Mouse (Mus musculus) CH12.LX (cell line): ENCODE data around the gene Nav1. TPM values are rescaled to one million over a fixed set of nuclear protein-coding genes. Genes with fewer than 3 reads are reported as not detected.

Experiments
- DNase-seq: peaks from one replicate; pipeline ENCODE4 v3.0.0-alpha.2; 2013; ENCODE audit errors: extremely low read depth
- H3K27ac ChIP-seq: 2 replicates; pipeline ENCODE4 v1.5.1; 2012; ENCODE audit warnings: low read depth, mild to moderate bottlenecking, control low read depth, moderate library complexity; ENCODE audit not compliant: insufficient read depth
- H3K27me3 ChIP-seq: replicated peaks from 2 replicates; pipeline ENCODE3; 2012; ENCODE audit warnings: inconsistent platforms
- H3K36me3 ChIP-seq, 2 experiments: replicated peaks in 1 of 2; 2 replicates each; pipeline versions ENCODE3 to v1.6.1; 2012; ENCODE audit warnings: inconsistent platforms in 1 of 2, low read length in 1 of 2, mild to moderate bottlenecking in 1 of 2, mixed read lengths in 1 of 2, moderate library complexity in 1 of 2; ENCODE audit not compliant: control insufficient read depth in 1 of 2, insufficient read depth in 1 of 2
- H3K4me1 ChIP-seq, 2 experiments: 2 replicates each; pipeline ENCODE4 v1.6.1; 2012; ENCODE audit warnings: inconsistent platforms in 1 of 2, moderate library complexity in 1 of 2; ENCODE audit not compliant: insufficient read depth in 2 of 2, control insufficient read depth in 1 of 2
- H3K4me2 ChIP-seq: 2 replicates; pipeline ENCODE4 v1.6.1; 2012; ENCODE audit warnings: low read depth, mild to moderate bottlenecking, control low read depth; ENCODE audit not compliant: poor library complexity, insufficient read depth, severe bottlenecking
- H3K4me3 ChIP-seq, 3 experiments: fragments of 150-350 bp in 1 of 3; sonication (generic) in 1 of 3; replicated peaks in 1 of 3; 2 replicates each; pipeline versions ENCODE3 to v1.5.1; 2011 to 2012; ENCODE audit warnings: low read depth in 2 of 3, low read length in 2 of 3, mild to moderate bottlenecking in 2 of 3, moderate library complexity in 2 of 3, control low read depth in 1 of 3, improper control_type of control experiment in 1 of 3, inconsistent platforms in 1 of 3, mixed read lengths in 1 of 3; ENCODE audit not compliant: poor library complexity in 1 of 3
- H3K79me2 ChIP-seq: replicated peaks from 2 replicates; pipeline ENCODE4 v1.6.1; 2012; ENCODE audit warnings: mild to moderate bottlenecking, moderate library complexity; ENCODE audit not compliant: control insufficient read depth, poor library complexity, insufficient read depth, severe bottlenecking; ENCODE audit errors: extremely low read depth
- H3K9ac ChIP-seq: 2 replicates; pipeline ENCODE4 v1.6.1; 2012; ENCODE audit warnings: low read depth, mild to moderate bottlenecking, control low read depth, moderate library complexity; ENCODE audit not compliant: insufficient read depth
- H3K9me3 ChIP-seq: replicated peaks from 2 replicates; pipeline ENCODE3; 2012; ENCODE audit warnings: low read length, inconsistent platforms, mixed read lengths
- CHD1 ChIP-seq: IDR thresholded peaks from 2 replicates; pipeline ENCODE4 v1.6.1; 2012; ENCODE audit warnings: low read depth, low read length, improper control_type of control experiment, inconsistent platforms
- CHD2 ChIP-seq: IDR thresholded peaks from 2 replicates; pipeline ENCODE4 v1.6.1; 2011; ENCODE audit warnings: low read length, improper control_type of control experiment
- CTCF ChIP-seq, 2 experiments: IDR thresholded peaks in 1 of 2; conservative IDR thresholded peaks in 1 of 2; 2 replicates each; pipeline ENCODE4 v1.5.1; 2011 to 2012; ENCODE audit warnings: low read depth in 2 of 2, low read length in 2 of 2, improper control_type of control experiment in 1 of 2, inconsistent platforms in 1 of 2, mild to moderate bottlenecking in 1 of 2, moderate library complexity in 1 of 2
- E2F4 ChIP-seq: IDR thresholded peaks from 2 replicates; pipeline ENCODE4 v1.6.1; 2011; ENCODE audit warnings: low read depth, low read length, improper control_type of control experiment; ENCODE audit not compliant: insufficient replicate concordance
- ELF1 ChIP-seq: IDR thresholded peaks from 2 replicates; pipeline ENCODE4 v1.6.1; 2014; ENCODE audit warnings: low read depth, mild to moderate bottlenecking, inconsistent platforms, low read length, improper control_type of control experiment
- IRF4 ChIP-seq: IDR thresholded peaks from 2 replicates; pipeline ENCODE4 v1.6.1; 2014; ENCODE audit warnings: low read depth, mild to moderate bottlenecking, inconsistent platforms, low read length, improper control_type of control experiment
- JUND ChIP-seq: conservative IDR thresholded peaks from 2 replicates; pipeline ENCODE4 v1.6.1; 2011; ENCODE audit warnings: low read depth, low read length, improper control_type of control experiment
- KAT2A ChIP-seq: IDR thresholded peaks from 2 replicates; pipeline ENCODE4 v1.6.1; 2012; ENCODE audit warnings: low read length, improper control_type of control experiment, inconsistent platforms; ENCODE audit not compliant: insufficient replicate concordance
- MAFK ChIP-seq: IDR thresholded peaks from 2 replicates; pipeline ENCODE4 v1.6.1; 2011; ENCODE audit warnings: low read length, improper control_type of control experiment; ENCODE audit not compliant: insufficient replicate concordance
- MAX ChIP-seq: IDR thresholded peaks from 2 replicates; pipeline ENCODE4 v1.6.1; 2011; ENCODE audit warnings: low read length, improper control_type of control experiment
- MXI1 ChIP-seq: IDR thresholded peaks from 2 replicates; pipeline ENCODE4 v1.6.1; 2011; ENCODE audit warnings: mild to moderate bottlenecking, low read depth, low read length, improper control_type of control experiment
- NELFE ChIP-seq: IDR thresholded peaks from 2 replicates; pipeline ENCODE4 v1.6.1; 2011; ENCODE audit warnings: low read depth, low read length, improper control_type of control experiment
- POLR2AphosphoS2 ChIP-seq: IDR thresholded peaks from 2 replicates; pipeline ENCODE4 v1.6.1; 2011; ENCODE audit warnings: low read depth, low read length, improper control_type of control experiment
- RAD21 ChIP-seq: IDR thresholded peaks from 2 replicates; pipeline ENCODE4 v1.6.1; 2011; ENCODE audit warnings: low read depth, mild to moderate bottlenecking, low read length, improper control_type of control experiment, moderate library complexity
- RCOR1 ChIP-seq: conservative IDR thresholded peaks from 2 replicates; pipeline ENCODE4 v1.6.1; 2012; ENCODE audit warnings: low read depth, mild to moderate bottlenecking, inconsistent platforms, low read length, improper control_type of control experiment
- SMC3 ChIP-seq: IDR thresholded peaks from 2 replicates; pipeline ENCODE4 v1.6.1; 2011; ENCODE audit warnings: low read depth, low read length, improper control_type of control experiment
- TBP ChIP-seq: conservative IDR thresholded peaks from 2 replicates; pipeline ENCODE4 v1.6.1; 2011; ENCODE audit warnings: low read depth, low read length, improper control_type of control experiment
- TCF12 ChIP-seq: IDR thresholded peaks from 2 replicates; pipeline ENCODE4 v1.6.1; 2014; ENCODE audit warnings: low read depth, mild to moderate bottlenecking, inconsistent platforms, low read length, improper control_type of control experiment
- UBTF ChIP-seq: IDR thresholded peaks from 2 replicates; pipeline ENCODE4 v1.6.1; 2012; ENCODE audit warnings: low read depth, mild to moderate bottlenecking, inconsistent platforms, low read length, improper control_type of control experiment, moderate library complexity
- ZKSCAN1 ChIP-seq: IDR thresholded peaks from 2 replicates; pipeline ENCODE4 v1.6.1; 2012; ENCODE audit warnings: low read depth, inconsistent platforms, low read length, improper control_type of control experiment, borderline replicate concordance
- dilution Hi-C: fragments of 300-500 bp; cut with MboI; formaldehyde crosslinking; loops from 2 replicates; pipeline ENCODE4 v1.14.3; 2020; ENCODE audit warnings: low sequenced_read_pairs; ENCODE audit not compliant: extremely low pct_unique_long_range_greater_than_20kb, extremely low pct_ligation_motif_present
- in situ Hi-C: fragments of 300-500 bp; cut with MboI; formaldehyde crosslinking; loops from 3 replicates; pipeline ENCODE4 v1.14.3; 2019; ENCODE audit warnings: low sequenced_read_pairs, low pct_ligation_motif_present, low pct_unique_long_range_greater_than_20kb, mixed read lengths
- polyA plus RNA-seq: library from polyadenylated mRNA; unstranded; fragments of >175 nt; gene quantifications from 2 replicates; pipeline ENCODE4 v1.2.1, GENCODE M21; 2012; ENCODE audit warnings: low read depth; ENCODE audit not compliant: insufficient read length
- total RNA-seq, 2 experiments: library from RNA; depleted of rRNA; stranded (reverse); fragments of 300-350 nt in 1 of 2; fragments of >200 nt in 1 of 2; gene quantifications; 2 replicates each; pipeline ENCODE4 v1.2.3; 2012 to 2014

Gene Nav1
- total and polyA plus RNA-seq, 3 experiments, result 0.21 to 0.56 TPM; not detected in 1

- H3K27ac ChIP-seq, result no peak overlapping the region
- no peak overlapping the region for H3K4me3 ChIP-seq
- H3K9me3 ChIP-seq, result no peaks in the 10 kb centered on the region
- dilution Hi-C loops, result no loop called here
- DNase-seq, result no peak
- no peaks in the 10 kb centered on the region for H3K79me2 ChIP-seq
- in situ Hi-C loops, result no loop called here
- TF ChIP-seq E2F4 (no peak), MAX (no peak), TBP (no peak), ZKSCAN1 (no peak), POLR2AphosphoS2 (no peak), CTCF (conservative IDR thresholded peaks at IDR 0.05 in 1 of 2, IDR thresholded peaks at IDR 0.05 in 1 of 2; ENCODE audit: low read depth in 2 of 2, low read length in 2 of 2) (no peak), NELFE (no peak), SMC3 (no peak), UBTF (no peak), ELF1 (no peak), KAT2A (no peak), MXI1 (no peak), JUND (no peak), CHD2 (no peak), RCOR1 (no peak), TCF12 (no peak), MAFK (no peak), IRF4 (no peak), RAD21 (no peak)
- H3K4me1 ChIP-seq, result peaks cover 0 to 8% of the 10 kb centered on the region in 2 experiments; a peak in 2 of 4 replicates
- no peaks in the 10 kb centered on the region for H3K27me3 ChIP-seq
- H3K9ac ChIP-seq, result no peak overlapping the region
- H3K36me3 ChIP-seq, result no peaks in the 10 kb centered on the region
- no peak overlapping the region for H3K4me2 ChIP-seq
Measured at GRCm38 (mm10) chr1:135475571-135475895, 131.6 kb downstream of the Nav1 start.

GRCm38 (mm10) chr1:135474861-135475570 lies 132.1 kb downstream of the Nav1 start:
- H3K27me3 ChIP-seq, result no peaks in the 10 kb centered on the region
- H3K9me3 ChIP-seq, result no peaks in the 10 kb centered on the region
- TF ChIP-seq ELF1 (no peak), CHD1 (no peak), CTCF (conservative IDR thresholded peaks at IDR 0.05 in 1 of 2, IDR thresholded peaks at IDR 0.05 in 1 of 2; ENCODE audit: low read depth in 2 of 2, low read length in 2 of 2) (no peak), JUND (no peak)
- H3K36me3 ChIP-seq, result no peaks in the 10 kb centered on the region
- no peak overlapping the region for H3K27ac ChIP-seq
- no peak overlapping the region for H3K4me2 ChIP-seq
- H3K79me2 ChIP-seq, result no peaks in the 10 kb centered on the region
- DNase-seq, result no peak
- in situ Hi-C loops, result no loop called here
- peaks cover 0 to 8% of the 10 kb centered on the region in 2 experiments; a peak in 2 of 4 replicates for H3K4me1 ChIP-seq
- dilution Hi-C loops, result no loop called here
- no peak overlapping the region for H3K4me3 ChIP-seq
- H3K9ac ChIP-seq, result no peak overlapping the region
